Mouse (Mus musculus): ENCODE data around the gene Nodal.

DNA sequence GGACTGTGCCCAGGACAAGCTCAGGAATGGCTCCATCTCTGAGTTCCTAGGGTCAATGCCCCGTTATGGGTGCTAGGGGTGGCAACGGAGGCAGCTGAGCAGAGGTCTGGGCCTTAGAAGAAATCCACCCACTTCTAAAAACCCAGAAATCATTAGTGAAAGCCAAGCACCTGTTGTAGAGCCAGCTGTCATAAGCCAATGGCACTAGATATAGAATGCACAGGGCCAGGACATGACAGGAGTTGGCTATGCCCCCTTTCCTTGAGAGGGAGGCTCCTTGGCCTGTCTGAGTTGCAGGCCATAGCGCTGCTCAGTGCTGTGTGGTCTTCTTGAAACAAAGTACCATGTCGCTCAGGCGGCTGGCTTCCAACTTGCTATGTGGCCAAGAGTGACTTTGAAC is 17.4 kb upstream of the Nodal start:
- TF ChIP-seq POLR2A (IDR thresholded peaks at IDR 0.05; ENCODE audit: borderline replicate concordance, extremely low read depth, low read depth, low read length), result no peak
- TF ChIP-seq CTCF (IDR thresholded peaks at IDR 0.05; ENCODE audit: insufficient read depth, low read length), result no peak
